Mouse (Mus musculus) embryonic facial prominence, embryonic 12.5 days (tissue): ENCODE measurements around the gene Nsun2. TPM values are rescaled to one million over a fixed set of nuclear protein-coding genes. Genes with fewer than 3 reads are reported as not detected.

ENCODE experiments used
- polyA plus RNA-seq: library from polyadenylated mRNA; unstranded; fragments of >200 nt; fragmentation: Nextera tagmentation; extraction: Ambion mirVana; gene quantifications from 2 replicates; pipeline ENCODE4 v1.2.1, GENCODE M21; 2016

Nsun2 gene
- polyA plus RNA-seq, 1 experiment from 2014 or later: 124 TPM

Other genes with a start within 250 kb of the Nsun2 start
- gene Tent4a, start 871 bp downstream of the Nsun2 start, polyA plus RNA-seq: 6.2 and 6.6 TPM in 2 replicates
- 28.3 and 32.5 TPM in 2 replicates for gene Srd5a1, start 77.7 kb downstream of the Nsun2 start, polyA plus RNA-seq
- 2.8 and 3.6 TPM in 2 replicates for gene Ube2ql1, start 206.1 kb downstream of the Nsun2 start, polyA plus RNA-seq